9 mouse cellular contexts compared by ENCODE assay signal in genomic region chr5:124162577-124162976, GRCm38 (mm10). TPM values are rescaled to one million over a fixed set of nuclear protein-coding genes. Genes with fewer than 3 reads are reported as not detected.
A peak's percentile ranks its signal among the peaks of the same experiment; 100 is the strongest.
DNase-seq lines count a peak whose midpoint lies in the region; ATAC-seq lines count a peak whose summit lies in the region.
"Had no signal": no experiment of that assay in that cellular context is flagged by ENCODE, and none has a peak within 500 bp of the region (broad histone marks: within the 10 kb centered on the region; RNA-seq: fewer than 3 reads in every experiment).

No protein-coding gene starts in this region.

- H3K27ac ChIP-seq in hindbrain, embryonic 11.5 days (ENCODE audit: low read depth, low read length), result no peak overlapping the region
- H3K27ac ChIP-seq in midbrain, embryonic 12.5 days (replicated peaks), result no peak overlapping the region
- H3K27ac ChIP-seq: macrophage had no signal

- WGBS in hindbrain, embryonic 11.5 days, result 64% methylated on average over 5 of the region's 5 CpGs
- WGBS in midbrain, embryonic 12.5 days, result 55% methylated on average over 5 of the region's 5 CpGs

- no peaks in the 10 kb centered on the region for H3K36me3 ChIP-seq in hindbrain, embryonic 11.5 days (ENCODE audit: control insufficient read depth, insufficient read depth, low read length)
- H3K36me3 ChIP-seq in midbrain, embryonic 12.5 days, result no peaks in the 10 kb centered on the region
- H3K36me3 ChIP-seq in splenic B cell, adult 2 months (ENCODE audit: control insufficient read depth, insufficient read depth, low read length, poor library complexity, severe bottlenecking), result no peaks in the 10 kb centered on the region

- peak; percentile 40; the same call in 1 of the 2 replicates for ATAC-seq in hindbrain, embryonic 11.5 days (ENCODE audit: low FRiP score)
- ATAC-seq in midbrain, embryonic 12.5 days (ENCODE audit: low FRiP score, low read depth), result peak; percentile 53

- H3K27me3 ChIP-seq in hindbrain, embryonic 11.5 days (ENCODE audit: control insufficient read depth, insufficient read depth, low read length), result no peaks in the 10 kb centered on the region
- no peaks in the 10 kb centered on the region for H3K27me3 ChIP-seq in midbrain, embryonic 12.5 days
- no peaks in the 10 kb centered on the region for H3K27me3 ChIP-seq in splenic B cell, adult 2 months (ENCODE audit: control insufficient read depth, insufficient read depth, low read length, poor library complexity, severe bottlenecking)

- H3K4me1 ChIP-seq in hindbrain, embryonic 11.5 days (replicated peaks; ENCODE audit: control insufficient read depth, insufficient read depth, low read length), result peaks cover 13% of the 10 kb centered on the region
- peaks cover 59% of the 10 kb centered on the region for H3K4me1 ChIP-seq in midbrain, embryonic 12.5 days

- H3K4me2 ChIP-seq in hindbrain, embryonic 11.5 days (replicated peaks; ENCODE audit: low read depth, low read length), result no peak overlapping the region
- no peak overlapping the region for H3K4me2 ChIP-seq in midbrain, embryonic 12.5 days (replicated peaks)

- intact Hi-C loops in left cerebral cortex, postnatal 4 days (cut with DNase I), result loop anchor here (5.0 kb wide), 1 partner anchor 95 kb away; no protein-coding TSS in a partner anchor

- peak; percentile 62 for DNase-seq in left cerebral cortex, adult 11 months (ENCODE audit: low spot score)
- no peak for DNase-seq in left cerebral cortex, adult 8-10 months (ENCODE audit: low spot score in 2 of 2)
- DNase-seq in cerebellum, adult 18-20 months, result peak; percentile 75 to 76
- peak; percentile 51 to 61 for DNase-seq in frontal cortex, postnatal 14 days (ENCODE audit: low spot score in 2 of 2)
- DNase-seq in hindbrain, embryonic 11.5 days (ENCODE audit: low spot score), result peak; percentile 82
- peak; percentile 85 for DNase-seq in left cerebral cortex, postnatal 4 days
- peak; percentile 81 for DNase-seq in splenic B cell, adult 2 months (ENCODE audit: low read depth, low spot score)

- no peak overlapping the region for H3K4me3 ChIP-seq in hindbrain, embryonic 11.5 days (ENCODE audit: low read depth, low read length)
- H3K4me3 ChIP-seq in midbrain, embryonic 12.5 days, result no peak overlapping the region

- H3K9ac ChIP-seq in hindbrain, embryonic 11.5 days (ENCODE audit: low read depth, low read length), result no peak overlapping the region
- no peak overlapping the region for H3K9ac ChIP-seq in midbrain, embryonic 12.5 days (replicated peaks)

- no peaks in the 10 kb centered on the region for H3K9me3 ChIP-seq in hindbrain, embryonic 11.5 days (ENCODE audit: control insufficient read depth, low read length)
- H3K9me3 ChIP-seq in midbrain, embryonic 12.5 days, result no peaks in the 10 kb centered on the region

RNA-seq across cellular contexts. Expression of gene Arl6ip4, which starts 46.7 kb away (rescaled TPM):
- 10 to 100 TPM; 58.5 to 70.6 (median 61.2) TPM for total RNA-seq in left cerebral cortex, adult 8-10 months (2022)
- 80.8 and 91.5 TPM in 2 replicates for polyA plus RNA-seq in hindbrain, embryonic 11.5 days (2014; fragmentation: Nextera tagmentation; extraction: Ambion mirVana)
- 10 to 100 TPM; 58.1 to 59.9 TPM for total RNA-seq in left cerebral cortex, postnatal 4 days (2021)
- polyA plus RNA-seq in midbrain, embryonic 12.5 days (2016; fragmentation: Nextera tagmentation; extraction: Ambion mirVana), result 94.8 and 98.3 TPM in 2 replicates

RNA-seq across cellular contexts. Expression of gene Ogfod2, which starts 50.5 kb away (rescaled TPM):
- 10 to 100 TPM; 29.4 to 36.2 (median 32.3) TPM for total RNA-seq in left cerebral cortex, adult 8-10 months (2022)
- polyA plus RNA-seq in hindbrain, embryonic 11.5 days (2014; fragmentation: Nextera tagmentation; extraction: Ambion mirVana), result 13.1 and 13.3 TPM in 2 replicates
- 10 to 100 TPM; 32.5 to 34.1 TPM for total RNA-seq in left cerebral cortex, postnatal 4 days (2021)
- polyA plus RNA-seq in midbrain, embryonic 12.5 days (2016; fragmentation: Nextera tagmentation; extraction: Ambion mirVana), result 15.9 and 23.3 TPM in 2 replicates

Comparison
In these comparisons a context has a peak if more than half of its experiments do, and no peak if none do; other contexts are left out.
1. DNase-seq: peak in left cerebral cortex, adult 11 months (single experiment), cerebellum, adult 18-20 months (2 of 2), frontal cortex, postnatal 14 days (2 of 2), hindbrain, embryonic 11.5 days (single experiment), left cerebral cortex, postnatal 4 days (single experiment) and splenic B cell, adult 2 months (single experiment); none in left cerebral cortex, adult 8-10 months (0 of 2).